Mouse (Mus musculus): ENCODE results near the gene Actl9. TPM values are rescaled to one million over a fixed set of nuclear protein-coding genes. Genes with fewer than 3 reads are reported as not detected.

The Actl9 gene
- total RNA-seq (2021), result not detected

- DNase-seq (ENCODE audit: extremely low spot score in 1 of 2, low spot score in 1 of 2), result no peak
These were observed at the start of gene Actl9 for GRCm38 (mm10) chr17:33432019-33432946. Gene Actl9 (plus strand): TSS chr17:33432896.

GRCm38 (mm10) chr17:33385705-33386104 is 47.0 kb upstream of the Actl9 start:
- DNase-seq (ENCODE audit: extremely low spot score in 1 of 2, low spot score in 1 of 2), result no peak

DNA sequence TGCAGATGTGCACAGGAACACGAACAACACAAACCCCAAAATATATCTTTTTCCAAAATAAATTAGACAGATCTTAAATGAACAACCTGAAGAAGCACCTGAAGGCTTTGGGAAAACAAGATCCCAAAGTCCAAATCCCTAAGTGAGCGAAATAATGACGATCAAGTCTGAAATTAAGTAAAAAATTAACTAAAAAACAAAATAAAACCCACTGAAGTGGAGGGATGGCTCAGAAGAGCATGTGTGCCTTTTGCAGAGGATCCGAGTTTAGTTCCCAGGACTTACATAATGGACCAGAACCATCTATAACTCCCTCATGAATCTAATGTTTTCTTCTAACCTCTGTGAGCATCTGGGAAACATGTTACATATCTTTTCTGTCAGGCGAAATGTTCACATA is 40.4 kb upstream of the Actl9 start:
- DNase-seq (ENCODE audit: extremely low spot score in 1 of 2, low spot score in 1 of 2), result no peak

- peak; percentile 65 to 72 for DNase-seq (ENCODE audit: extremely low spot score in 1 of 2, low spot score in 1 of 2)
These were observed 38.3 kb upstream of the Actl9 start, which contains the start of gene Zfp101 for GRCm38 (mm10) chr17:33394182-33395034. Gene Zfp101 (minus strand): TSS chr17:33394641.

- peak; percentile 36 to 87 for DNase-seq (ENCODE audit: extremely low spot score in 1 of 2, low spot score in 1 of 2)
These were observed 6.5 kb downstream of the Actl9 start for GRCm38 (mm10) chr17:33439148-33439547.

DNA sequence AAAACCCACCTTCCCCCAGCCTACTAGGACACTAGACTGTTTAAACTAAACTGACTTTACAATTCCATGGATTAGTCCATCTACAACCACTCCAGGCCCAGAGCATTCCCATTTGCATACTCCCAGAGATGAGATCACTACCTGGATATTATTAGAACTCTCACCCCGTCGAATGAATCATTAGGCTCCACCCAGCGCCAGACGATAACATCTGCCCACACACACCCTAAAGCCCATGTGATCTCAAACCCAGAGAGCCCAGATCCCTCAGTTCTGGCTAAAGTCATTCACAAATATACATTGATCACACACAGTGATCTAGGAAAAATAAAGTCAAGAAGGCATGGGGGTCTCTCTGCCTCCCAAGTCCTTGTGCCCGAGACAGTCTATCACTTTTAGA is 7.2 kb downstream of the Actl9 start:
- DNase-seq (ENCODE audit: extremely low spot score in 1 of 2, low spot score in 1 of 2), result no peak

GRCm38 (mm10) chr17:33441159-33441558 is 8.5 kb downstream of the Actl9 start:
- no peak for DNase-seq (ENCODE audit: extremely low spot score in 1 of 2, low spot score in 1 of 2)

DNA sequence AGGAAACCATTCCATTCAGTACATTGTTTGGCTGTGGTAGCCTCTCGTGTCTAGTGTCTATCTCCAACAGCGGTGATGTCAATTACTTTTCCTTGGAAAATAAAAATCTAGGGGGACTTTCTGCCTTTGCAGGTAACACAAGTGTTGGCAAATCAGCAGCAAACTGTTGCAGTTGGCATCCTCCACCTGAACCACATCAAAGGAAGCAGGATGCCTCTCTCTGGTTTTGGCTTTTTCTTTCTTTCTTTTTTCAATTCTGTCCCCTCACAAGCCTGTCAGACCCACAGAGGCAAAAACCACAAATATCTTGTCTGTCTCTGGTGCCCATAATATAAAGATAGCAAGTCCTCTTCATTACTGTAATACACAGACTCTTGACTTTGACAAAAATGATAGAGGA is 23.9 kb downstream of the Actl9 start:
- no peak for DNase-seq (ENCODE audit: extremely low spot score in 1 of 2, low spot score in 1 of 2)

- no peak for DNase-seq (ENCODE audit: extremely low spot score in 1 of 2, low spot score in 1 of 2)
These were observed 38.5 kb downstream of the Actl9 start for GRCm38 (mm10) chr17:33471206-33471605.

Other genes starting within 250 kb of the Actl9 start
- not detected for gene Olfr239, start 241.6 kb upstream of the Actl9 start, total RNA-seq (2021)
- under 1 TPM; 0.34 to 0.96 TPM for gene Olfr1564, start 211.2 kb upstream of the Actl9 start, total RNA-seq (2021)
- 10 to 100 TPM; 11.3 to 13.1 TPM for gene Zfp955a, start 177.8 kb upstream of the Actl9 start, total RNA-seq (2021)
- not detected for gene Olfr63, start 168.2 kb upstream of the Actl9 start, total RNA-seq (2021)
- gene Zfp955b, start 143.4 kb upstream of the Actl9 start, total RNA-seq (2021), result 10 to 100 TPM; 31.3 to 31.6 TPM
- gene Zfp81, start 74.0 kb upstream of the Actl9 start, total RNA-seq (2021), result 10 to 100 TPM; 20.3 to 21.4 TPM
- gene Zfp101, start 38.3 kb upstream of the Actl9 start, total RNA-seq (2021), result 10 to 100 TPM in 1 of 2 experiments, 1 to 10 TPM in 1; 9.1 to 16.1 TPM
- 10 to 100 TPM; 24.5 to 36.0 TPM for gene Adamts10, start 91.3 kb downstream of the Actl9 start, total RNA-seq (2021)
- 1 to 10 TPM; 1.8 to 2.0 TPM for gene Myo1f, start 122.8 kb downstream of the Actl9 start, total RNA-seq (2021)
- gene Zfp414, start 196.2 kb downstream of the Actl9 start, total RNA-seq (2021), result 10 to 100 TPM; 42.8 to 52.2 TPM
- gene Pram1, start 205.2 kb downstream of the Actl9 start, total RNA-seq (2021), result under 1 TPM in 1 of 2 experiments, not detected in 1; 0.27 TPM